Mouse (Mus musculus) layer of hippocampus, postnatal 36 days (tissue): ENCODE data around the gene Ddo. TPM values are rescaled to one million over a fixed set of nuclear protein-coding genes. Genes with fewer than 3 reads are reported as not detected.
A peak's percentile ranks its signal among the peaks of the same experiment; 100 is the strongest.

ENCODE experiments used
- DNase-seq, 2 experiments: peaks; one replicate each; pipeline ENCODE4 v3.0.0; 2022
- total RNA-seq, 2 experiments: library from RNA; stranded (reverse); gene quantifications; 2 replicates each; pipeline ENCODE4 v1.2.3; 2021

Gene Ddo
- total RNA-seq, result 10 to 100 TPM; 15.0 to 16.8 TPM

DNA sequence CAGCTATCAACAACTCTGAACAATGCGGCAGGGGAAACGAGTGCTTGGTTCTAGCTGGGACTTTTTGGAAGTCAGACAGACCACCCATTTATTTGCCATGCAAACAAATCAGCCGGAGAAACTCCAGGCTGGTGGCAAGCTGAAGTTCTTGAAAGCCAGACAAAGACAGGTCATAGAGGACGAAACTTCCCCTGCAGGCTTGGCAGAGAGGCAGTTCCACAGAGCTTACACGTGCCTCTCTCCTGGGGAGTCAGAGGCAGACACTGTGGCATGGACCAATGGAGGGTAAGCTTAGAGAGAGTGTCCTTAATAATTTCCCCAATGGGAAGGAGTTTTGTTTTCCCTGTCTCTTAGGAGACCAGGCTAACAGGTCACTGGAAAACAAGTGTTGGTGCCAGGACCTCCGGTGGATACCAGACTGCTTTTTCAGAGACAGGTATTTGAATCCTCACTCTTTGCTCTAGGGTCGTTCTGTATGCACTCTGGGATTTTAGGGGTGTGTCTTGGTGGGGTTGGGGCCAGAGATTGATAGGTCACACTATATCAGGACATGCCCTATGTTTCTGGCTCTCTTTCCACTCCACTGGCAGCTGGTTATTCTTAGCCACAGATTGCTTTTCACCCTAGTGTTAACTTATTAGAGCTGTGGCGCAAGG, at the start of gene Ddo:
TSS of gene Ddo (plus strand) at position 356 of the 656 bp plus-strand sequence.
- peak in 1 of 2 experiments; percentile 47 for DNase-seq

DNA sequence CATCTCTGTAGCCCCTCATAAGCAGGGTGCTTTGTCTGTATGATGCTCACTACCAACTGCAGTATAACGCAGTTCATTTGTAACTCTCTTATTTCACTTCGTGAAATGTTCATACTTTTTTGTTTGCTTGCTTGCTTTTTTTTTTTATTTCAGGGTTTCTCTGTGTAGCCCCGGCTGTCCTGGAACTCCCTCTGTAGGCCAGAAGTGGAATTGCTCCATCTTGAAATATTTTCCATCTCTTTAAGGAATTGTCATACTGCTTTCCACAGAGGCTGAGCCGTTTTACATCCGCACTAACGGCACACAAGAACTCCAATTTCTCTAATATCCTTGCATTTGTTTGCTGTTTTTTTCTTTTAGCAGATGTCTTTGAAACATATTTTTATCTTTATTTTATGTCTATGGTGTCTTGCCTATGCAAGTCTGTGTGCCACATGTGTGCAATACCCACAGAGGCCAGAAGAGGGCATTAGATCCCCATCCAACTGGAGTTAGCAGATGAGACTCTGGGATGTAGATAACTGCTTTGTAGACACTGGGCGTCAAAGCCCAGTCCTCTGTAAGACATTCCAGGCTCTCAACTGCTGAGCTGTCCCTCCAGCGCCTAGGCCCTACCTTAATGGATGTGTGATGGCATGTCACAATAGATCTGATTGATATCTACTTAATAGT, 46.1 kb upstream of the Ddo start:
- no peak for DNase-seq

DNA sequence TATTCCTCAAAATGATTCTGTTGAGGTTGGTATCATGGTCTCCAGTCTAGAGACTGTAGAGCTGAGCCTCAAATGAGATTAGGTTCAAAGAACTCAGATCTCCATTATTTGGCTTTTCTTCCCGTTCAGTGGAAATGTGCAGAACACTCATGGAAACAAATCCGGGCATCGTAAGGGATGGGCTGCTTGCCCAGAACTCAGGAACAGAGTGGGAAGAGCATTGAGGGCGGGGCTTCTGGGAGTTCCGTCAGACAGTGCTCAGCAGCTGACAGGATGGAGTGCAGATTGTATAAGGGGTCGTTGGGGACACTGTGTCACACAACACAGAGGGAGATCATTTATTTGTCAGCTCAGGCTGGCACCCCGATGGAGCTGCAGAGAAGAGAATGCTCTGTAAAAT, 37.6 kb upstream of the Ddo start:
- peak; percentile 70 to 73 for DNase-seq

DNA sequence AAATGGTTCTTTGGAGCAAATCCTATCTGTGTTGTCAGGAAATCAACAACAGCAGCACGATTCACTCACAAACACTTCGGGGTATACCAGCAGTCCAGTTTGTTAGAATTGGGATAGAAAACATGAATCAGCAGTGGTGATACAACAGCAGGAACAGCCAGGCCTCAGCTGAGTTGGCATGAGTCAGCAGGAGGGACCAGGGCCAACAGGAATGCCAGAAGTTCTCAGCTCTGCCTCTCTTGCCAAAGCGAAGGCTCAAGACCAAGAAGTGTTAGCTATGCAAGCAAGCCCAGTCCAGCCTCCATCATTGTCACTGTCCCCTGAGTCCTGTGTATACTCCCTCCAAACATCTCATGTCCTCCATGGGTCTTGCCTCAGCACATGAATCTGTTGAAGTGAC, 32.6 kb upstream of the Ddo start:
- DNase-seq, result no peak

DNA sequence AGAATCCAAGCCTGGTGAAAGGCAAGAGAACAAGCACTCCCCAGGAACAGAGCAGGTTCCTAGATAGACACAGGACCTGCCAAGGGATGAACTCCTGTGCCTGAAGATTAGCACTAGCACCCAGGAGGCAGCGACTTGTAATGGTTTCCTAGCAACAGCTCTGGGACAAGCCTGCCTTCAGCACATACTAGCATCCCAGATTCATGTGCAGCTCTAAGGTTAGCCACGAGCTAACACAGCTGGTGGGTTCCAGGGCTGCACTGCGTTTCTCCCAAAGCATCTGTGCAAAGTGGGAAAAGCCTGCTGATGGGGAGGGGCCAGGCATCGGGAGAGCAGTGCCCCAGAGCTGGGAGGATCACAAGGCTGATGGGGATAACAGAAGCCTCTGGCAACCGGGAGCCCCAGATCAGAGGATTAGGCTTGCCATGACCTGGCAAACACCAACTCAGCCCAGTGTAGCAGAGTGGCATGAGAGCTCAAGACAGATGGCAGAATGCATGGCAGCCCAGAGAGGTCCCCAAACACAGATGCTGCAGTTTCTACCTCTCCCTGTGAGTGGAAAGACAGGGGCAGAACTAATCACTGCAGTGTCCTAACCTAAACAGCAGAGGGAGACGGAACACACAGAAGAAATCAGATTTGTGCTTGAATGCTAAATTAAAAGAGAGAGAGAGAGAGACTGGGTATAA, 25.0 kb upstream of the Ddo start:
- DNase-seq, result peak in 1 of 2 experiments; percentile 16

DNA sequence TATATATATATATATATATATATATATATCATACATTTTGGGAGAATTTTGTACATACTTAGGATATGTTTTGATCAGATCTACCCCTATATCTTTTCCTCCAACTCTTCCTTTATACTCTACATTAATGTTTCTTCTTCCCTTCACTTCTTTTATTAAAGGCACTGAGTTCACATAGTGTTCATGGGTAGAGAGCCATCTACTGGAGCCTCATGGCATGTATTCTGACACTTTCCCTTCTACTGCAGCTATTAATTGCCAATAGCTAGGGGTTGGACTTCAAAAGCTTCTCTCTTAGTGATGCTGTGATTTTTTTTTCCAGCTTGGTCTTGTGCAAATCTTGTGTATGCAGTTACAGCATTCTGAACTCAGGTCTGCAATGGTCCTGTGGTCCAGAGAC, 11.8 kb upstream of the Ddo start:
- no peak for DNase-seq

DNA sequence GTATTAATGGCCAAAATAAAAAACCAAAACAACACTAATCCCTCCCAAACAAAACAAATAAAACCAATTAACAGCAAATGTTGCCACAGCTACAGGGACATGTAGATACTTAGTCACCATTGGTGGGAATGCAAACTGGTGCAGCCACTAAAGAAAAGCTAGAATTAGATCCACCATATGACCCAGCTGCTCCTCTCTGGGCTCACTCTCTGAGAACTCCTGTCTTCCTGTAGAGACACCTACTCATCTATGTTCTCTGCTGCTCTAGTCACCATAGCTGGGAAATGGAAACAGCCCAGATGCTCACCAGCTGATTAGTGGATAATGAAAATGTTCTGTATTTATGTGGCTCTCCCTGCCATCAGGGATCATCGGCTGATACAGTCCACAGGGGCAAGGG, 10.1 kb upstream of the Ddo start:
- no peak for DNase-seq

DNA sequence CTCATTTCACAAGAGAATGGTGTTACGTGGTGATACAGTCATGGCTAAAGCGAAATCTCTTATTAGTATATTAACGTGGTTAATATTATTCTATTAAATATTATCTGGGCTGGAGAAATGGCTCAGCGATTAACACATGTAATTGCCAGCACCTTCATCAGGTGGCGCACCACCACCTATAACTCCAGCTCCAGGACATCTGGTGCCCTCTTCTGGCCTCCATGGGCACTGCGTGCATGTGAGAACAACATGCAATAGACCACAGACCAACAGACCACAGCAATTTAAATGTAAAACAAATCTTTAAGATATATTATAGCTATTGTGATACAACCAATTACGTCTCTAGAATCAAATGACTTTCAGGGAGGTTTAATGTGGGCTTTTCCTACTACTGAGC, 671 bp upstream of the Ddo start:
- no peak for DNase-seq

DNA sequence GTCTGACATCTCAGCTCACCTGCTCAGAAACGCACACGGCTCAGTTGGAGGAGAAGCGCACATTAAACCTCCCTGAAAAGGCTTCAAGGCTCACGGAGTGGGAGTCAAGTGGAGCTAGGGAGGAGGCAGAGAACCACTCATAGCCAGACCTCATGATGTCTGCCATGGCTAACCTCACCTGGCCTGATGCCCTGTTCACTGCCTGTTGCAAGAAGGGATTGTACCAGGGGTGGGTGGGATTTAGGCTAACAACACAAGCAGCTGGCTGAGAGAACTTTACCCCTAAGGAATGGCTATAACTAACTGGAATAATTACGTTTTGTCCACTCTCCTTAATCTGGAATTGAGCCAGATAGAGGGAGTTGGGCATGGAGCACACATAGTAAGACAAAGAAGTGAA, 646 bp downstream of the Ddo start:
- no peak for DNase-seq

DNA sequence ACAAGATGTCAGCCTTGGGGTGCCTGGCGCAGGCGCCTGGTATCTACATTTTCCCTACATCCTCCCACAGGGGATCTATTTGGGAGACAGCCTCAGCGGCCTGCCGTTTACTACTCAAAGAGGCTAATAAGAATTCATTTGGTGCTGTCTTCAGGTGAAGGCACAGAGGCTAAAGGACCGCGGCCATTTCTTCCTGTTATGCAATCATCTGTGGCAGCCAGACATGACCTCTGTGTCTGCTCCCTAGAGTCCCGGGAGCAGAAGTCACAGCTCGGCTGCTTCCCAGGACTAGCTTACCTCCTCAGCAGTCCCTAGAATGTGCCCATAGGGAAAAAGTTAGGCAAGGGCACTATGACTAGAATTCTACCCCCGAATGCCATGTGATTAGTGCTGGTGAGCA, 1.1 kb downstream of the Ddo start:
- no peak for DNase-seq

DNA sequence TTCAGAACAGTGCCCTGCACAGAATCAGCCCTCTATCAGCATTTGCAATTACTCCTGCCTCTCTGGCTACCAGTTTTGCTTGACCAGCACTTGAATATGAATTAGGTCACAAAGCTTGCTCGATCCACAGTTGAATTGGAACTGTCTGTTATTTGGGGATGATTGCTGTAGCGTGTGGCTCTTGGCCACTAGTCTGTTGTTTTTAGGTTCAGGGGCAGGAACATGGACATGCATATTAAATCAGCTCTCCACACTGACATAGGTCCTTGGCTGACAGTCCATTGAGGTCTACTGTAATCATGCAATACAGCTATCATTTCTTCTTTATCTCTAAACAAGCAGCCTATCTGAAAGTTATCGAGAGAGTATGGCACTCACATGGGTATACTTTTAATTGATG, 2.3 kb downstream of the Ddo start:
- DNase-seq, result no peak

DNA sequence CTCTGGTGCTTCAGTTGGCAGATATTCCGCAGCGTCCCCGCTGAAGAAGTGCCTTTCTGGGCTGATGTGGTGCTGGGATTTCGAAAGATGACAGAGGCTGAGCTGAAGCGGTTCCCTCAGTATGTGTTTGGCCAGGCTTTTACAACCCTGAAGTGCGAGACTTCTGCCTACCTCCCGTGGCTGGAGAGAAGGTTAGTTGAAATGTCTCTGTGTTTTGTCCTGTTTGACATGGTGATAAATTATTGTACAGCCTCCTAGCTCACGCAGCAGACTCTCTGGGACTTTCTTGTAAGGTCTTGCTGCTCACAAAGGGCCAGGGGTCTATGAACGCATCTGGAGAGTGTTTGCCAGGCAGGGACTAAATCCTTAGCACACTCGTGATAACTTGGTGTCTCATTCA, 7.5 kb downstream of the Ddo start:
- no peak for DNase-seq

DNA sequence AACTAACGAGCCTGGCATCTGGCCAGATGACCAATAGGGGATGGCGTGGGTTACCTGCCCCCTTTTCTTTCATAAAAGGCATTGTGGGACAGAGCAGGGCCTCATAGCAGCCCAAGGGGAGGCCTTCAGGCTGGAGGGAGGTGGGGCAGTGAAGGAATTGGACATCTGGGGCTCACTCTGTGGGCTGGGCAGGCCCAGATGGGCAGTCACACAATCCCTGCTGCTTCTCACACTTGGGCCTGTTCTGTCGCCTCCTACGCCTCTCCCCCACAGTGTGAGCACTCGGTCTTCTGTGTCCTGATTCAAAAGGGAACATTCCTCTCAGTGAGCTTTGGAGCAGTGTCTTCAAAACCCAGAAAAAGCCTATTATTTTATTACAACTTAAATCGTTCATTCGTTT, 8.5 kb downstream of the Ddo start:
- DNase-seq, result peak; percentile 84 to 86

DNA sequence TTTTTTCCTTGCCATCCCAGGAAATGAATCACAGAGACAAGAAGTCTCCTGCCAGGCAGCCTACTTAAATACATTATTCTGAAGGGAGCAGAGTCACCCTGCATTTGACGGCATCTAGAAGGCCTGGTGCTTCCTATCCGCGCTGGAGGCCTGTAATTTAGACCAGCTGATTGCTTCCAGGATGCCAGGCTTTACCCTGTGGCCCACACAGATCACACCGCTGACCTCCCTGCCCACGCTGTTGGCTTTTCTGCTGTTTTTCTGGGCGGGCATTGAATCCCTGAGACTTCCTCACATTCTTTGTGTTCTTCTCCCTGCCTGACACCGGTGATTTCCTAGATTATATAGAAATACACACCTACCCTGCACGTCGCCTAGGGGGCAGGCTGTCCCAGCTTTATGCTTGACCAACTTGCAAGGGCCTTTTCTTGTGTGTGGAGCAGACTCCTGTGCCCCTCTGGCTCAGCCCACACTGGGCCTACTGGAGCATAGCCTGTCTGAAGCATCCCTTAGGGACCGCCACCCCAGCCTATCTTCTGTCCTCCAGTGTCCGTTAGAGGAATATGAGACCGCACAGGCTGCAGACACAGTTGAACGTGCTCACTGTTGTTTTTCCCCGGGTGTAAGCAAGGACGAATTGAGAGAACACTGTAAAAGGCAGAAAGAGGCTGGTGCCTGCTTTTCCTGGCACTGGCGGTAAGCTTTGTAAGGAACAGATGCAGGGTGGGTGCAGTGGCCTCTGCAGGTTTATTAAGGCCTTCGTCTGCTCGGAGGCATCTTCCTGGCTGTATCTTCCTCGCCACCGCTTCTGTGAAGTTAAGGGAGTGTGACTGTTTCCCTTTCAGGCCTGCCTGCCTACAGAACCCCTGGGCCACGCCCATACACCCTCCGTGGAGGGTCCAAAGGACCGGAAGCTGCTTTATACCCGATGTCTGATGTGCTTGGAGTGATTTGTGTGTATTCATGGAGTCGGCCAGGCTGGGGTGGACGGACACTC, 9.3 kb downstream of the Ddo start:
- no peak for DNase-seq

DNA sequence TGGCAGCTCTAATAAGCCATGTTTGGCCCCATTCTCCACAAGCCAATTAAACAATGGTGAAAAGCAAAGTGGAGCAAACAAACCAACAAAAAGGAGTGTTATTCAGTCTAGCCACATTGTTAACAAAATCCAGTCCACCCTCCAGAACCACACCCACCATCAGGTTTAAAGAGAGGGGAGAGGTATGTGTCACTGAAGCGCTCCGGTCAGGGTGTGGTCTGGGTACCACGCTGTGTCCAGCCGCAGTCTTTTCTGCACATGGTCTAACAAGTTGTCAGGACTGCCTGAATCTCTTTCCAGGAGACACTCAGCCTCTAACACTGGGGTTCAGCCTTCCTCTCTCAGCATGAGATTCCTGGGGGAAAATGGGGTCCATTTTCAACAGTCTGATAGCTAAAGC, 10.6 kb downstream of the Ddo start:
- DNase-seq, result no peak

DNA sequence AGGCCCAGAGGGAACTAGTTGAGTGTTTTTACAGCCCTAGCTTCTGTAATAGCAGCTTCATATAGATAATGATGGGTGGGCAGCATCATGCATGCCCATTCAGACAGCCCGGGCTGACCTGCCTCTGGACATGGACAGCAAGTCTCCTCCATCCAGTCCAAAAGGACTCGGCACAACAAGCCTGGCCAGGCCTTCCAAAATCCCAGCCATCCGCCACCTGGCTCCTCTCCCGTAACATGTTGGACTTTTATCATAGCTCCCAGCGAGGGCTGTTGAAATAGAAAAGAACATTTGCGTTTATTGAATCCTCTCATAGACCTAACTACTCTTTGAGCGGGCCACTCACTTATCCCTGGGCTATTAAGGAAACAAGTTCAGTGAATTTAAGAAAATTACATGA, 12.1 kb downstream of the Ddo start:
- DNase-seq, result no peak

DNA sequence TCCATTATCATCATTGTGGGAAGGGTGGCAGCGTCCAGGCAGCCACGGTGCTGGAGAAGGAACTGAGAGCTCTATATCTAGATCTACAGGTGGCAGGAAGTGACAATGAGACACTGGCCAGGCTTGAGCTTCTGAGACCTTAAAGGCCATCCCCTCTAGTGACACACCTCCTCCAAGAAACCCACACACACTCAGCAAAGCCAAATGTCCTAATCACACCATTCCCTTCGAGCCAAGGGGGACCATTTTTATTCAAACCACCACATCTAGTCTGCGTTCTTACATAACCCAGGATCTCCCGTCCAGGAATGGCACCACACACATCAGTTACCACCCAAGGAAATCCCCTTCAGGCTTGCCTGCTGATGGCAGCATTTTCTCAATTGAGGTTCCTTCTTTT, 13.3 kb downstream of the Ddo start:
- no peak for DNase-seq

DNA sequence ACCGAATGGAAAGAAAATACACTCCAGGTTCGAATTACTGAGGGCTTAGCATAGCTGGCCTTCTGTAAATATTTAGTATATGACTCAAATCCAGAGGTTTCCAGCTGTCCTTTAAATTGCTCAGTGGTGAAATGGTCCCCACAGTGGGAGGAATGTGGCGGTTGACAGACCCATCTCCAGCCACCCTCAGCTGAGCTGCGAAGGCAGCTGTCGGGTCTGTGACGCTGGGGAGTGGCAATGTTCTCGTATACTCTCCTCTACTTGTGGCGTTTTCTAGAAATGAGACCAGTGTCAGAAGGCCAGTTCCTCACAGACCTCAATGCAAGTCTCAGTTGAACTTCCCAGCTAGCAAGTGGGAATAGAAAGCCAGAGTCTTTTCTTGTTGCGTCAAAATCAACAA, 14.6 kb downstream of the Ddo start:
- DNase-seq, result no peak

DNA sequence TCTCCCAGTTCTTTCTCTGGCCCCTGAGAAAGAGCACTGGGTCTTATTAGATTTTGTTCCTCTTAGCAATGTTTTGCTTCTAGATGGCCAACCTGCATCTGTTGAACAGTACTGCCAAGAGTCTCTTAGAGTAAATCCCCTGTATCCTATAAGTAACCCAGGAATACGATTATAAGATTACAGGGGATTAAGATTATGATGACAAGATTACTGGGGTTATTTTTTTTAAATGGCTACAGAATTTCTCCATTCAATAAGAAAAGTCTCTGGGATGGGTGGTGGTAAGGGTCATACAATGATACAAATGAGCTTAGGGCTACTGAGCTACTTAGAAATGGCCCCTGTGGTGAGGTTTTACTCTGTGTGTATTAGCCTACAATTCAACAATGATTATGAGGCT, 15.5 kb downstream of the Ddo start:
- DNase-seq, result no peak

DNA sequence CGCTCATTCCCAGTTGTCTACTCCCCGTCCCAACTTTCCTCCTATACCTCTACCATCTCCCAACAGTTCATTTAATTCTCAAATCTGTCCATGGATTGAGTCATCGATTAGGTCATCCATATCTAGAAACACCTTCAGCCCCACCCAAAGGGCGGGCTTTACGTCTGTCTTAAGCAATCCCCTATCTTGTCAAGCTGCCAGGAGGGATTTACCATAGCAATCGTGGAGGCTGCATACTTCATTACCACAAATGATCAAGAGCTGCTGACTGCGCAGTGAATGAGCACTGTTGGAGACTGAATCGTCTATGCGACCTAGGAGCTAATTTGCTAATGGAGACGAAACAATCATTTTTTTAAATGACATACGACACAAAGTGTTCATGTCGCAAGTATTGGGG, 19.0 kb downstream of the Ddo start:
- DNase-seq, result no peak

DNA sequence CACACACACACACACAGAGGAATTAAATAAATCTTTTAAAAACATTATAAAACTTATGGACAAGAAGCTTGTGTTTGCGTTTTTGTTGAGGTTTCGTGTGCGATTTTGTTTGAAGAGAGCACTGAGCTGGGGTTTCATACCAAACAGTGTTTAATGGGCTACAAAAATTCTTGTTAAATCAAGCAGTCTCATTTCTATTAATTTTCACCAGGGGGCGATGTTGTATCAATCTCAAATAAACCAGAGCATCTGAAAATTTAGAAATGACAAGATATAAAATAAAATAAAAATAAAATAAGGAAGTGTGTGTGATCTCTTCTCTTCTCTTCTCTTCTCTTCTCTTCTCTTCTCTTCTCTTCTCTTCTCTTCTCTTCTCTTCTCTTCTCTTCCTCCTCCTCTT, 19.8 kb downstream of the Ddo start:
- DNase-seq, result no peak

DNA sequence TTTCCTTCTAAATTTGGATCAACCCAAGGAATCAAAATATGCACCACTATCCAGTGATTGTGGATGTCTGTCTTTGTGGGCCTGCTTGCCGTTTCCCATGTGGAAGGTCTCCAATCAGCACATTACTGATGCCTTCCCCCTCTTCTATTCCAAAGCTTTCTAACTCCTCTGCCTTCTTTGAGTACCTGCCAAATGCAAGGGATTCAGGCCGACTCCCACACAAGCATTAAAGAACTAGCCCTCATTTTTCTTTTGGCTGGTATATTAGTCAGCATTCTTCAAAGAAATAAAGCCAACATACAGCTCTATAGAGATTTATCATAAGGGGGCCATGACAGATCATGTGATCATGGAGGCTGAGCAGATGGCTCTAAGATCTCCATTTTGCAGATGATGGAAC, 21.9 kb downstream of the Ddo start:
- no peak for DNase-seq

DNA sequence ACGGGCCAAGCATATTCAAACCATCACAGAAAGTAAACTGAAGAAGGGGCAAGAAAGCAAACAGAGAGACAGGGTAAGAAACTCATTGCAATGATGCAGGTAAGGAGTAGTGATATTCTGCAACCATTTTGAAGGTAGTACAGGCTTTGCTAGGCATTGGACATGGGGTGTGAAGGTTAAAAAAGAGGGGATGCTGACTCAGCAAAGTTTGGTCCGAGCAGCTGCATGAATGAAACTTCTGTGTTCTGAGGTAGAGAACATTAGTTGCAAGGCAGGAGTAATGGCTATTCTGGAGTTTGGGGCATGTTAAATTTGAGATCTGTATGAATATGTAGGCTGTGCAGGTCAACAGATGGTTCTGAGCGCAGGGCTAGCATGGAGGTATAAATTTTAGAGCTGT, 35.5 kb downstream of the Ddo start:
- DNase-seq, result no peak
